Mouse (Mus musculus): Measurements from ENCODE around the gene Tlr6.

DNA sequence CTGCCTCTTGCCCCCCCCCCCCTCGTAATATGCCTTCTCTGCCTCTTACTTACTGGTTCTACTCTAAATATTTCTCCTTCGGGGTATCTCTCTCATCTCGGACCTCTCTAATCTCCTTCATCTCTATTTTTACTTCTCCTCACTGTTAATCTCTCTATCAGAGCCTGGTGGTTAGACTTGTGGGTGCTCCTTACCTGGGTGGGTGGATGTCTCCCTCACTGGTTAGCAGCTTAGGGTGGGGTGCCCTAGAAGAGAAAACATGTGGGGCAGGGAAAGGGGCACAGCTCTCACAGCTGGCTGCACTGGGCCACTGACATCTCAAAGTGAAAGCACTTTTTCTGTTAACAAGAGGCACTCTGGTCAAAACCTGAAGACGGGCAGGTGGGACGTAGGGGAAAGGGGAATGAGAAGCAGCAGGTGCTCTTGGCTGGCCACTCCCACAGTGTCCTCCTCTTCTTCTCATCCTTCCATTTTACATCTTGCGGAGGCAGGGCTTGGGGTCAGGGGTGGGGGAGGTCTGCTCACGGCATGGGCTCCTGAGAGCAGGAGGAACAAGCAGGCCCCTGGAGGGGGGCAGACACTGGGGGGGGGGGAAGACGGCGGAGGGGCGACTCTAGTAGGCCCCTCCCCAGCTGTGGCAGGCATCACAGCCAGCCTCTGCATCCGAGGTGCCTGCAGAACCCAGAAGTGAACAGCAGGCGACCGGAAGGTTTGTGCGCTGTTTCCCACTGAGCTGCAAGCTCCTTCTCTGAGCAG is 54.2 kb downstream of the Tlr6 start:
- no peak for TF ChIP-seq POLR2A (IDR thresholded peaks at IDR 0.05; ENCODE audit: borderline replicate concordance, insufficient read depth, low read length)
- no peak for TF ChIP-seq CTCF (IDR thresholded peaks at IDR 0.05; ENCODE audit: borderline replicate concordance, insufficient read depth, low read depth, low read length)

Data from cerebellum, adult 2 months (tissue).